Mouse (Mus musculus): Measurements from ENCODE around the gene Socs2.

DNA sequence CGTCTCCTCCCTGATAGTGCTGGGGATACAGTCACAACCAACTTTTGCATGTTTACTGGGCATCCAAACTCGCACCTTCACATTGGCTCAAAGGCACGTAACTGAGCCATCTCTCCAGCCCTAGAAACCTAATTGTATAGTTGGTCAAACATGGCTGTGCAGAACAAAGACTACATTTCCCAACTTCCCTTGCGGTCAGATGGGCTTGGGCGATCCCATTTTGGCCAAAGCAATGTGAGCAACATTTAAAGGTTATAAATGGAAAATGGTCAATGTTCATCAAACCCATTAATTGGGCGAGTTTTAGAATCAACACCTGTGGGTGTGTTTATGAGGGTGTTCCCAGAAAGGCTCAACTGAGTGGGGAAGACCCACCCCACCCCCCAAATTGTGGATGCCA, 30.5 kb downstream of the Socs2 start:
- TF ChIP-seq CTCF (conservative IDR thresholded peaks at IDR 0.05; ENCODE audit: insufficient read depth, insufficient read length, low read depth, low read length) (no peak), POLR2A (IDR thresholded peaks at IDR 0.05; ENCODE audit: low read depth, low read length) (no peak)
